Mouse (Mus musculus) C2C12 (cell line): ENCODE results near the gene Tmem190. TPM values are rescaled to one million over a fixed set of nuclear protein-coding genes. Genes with fewer than 3 reads are reported as not detected.

Experiments used
- H3K27me3 ChIP-seq: one replicate; pipeline ENCODE4 v1.6.1; 2011; ENCODE audit not compliant: control insufficient read depth, insufficient read depth, insufficient read length
- H3K36me3 ChIP-seq: one replicate; pipeline ENCODE4 v1.6.1; 2011; ENCODE audit not compliant: control insufficient read depth, insufficient read depth
- H3K4me3 ChIP-seq: one replicate; pipeline ENCODE4 v1.5.1; 2011; ENCODE audit warnings: mild to moderate bottlenecking, control low read depth; ENCODE audit not compliant: poor library complexity, insufficient read depth, severe bottlenecking
- H3K79me2 ChIP-seq: one replicate; pipeline ENCODE4 v1.6.1; 2011; ENCODE audit not compliant: control insufficient read depth, insufficient read depth
- H3K79me3 ChIP-seq: one replicate; pipeline ENCODE4 v1.6.1; 2011; ENCODE audit warnings: low read depth, control low read depth
- H3ac ChIP-seq: one replicate; pipeline ENCODE3; 2011; ENCODE audit warnings: low read depth; ENCODE audit not compliant: control insufficient read depth, insufficient read length
- CEBPB ChIP-seq: IDR thresholded peaks from one replicate; pipeline ENCODE4 v1.6.1; 2011; ENCODE audit warnings: low read depth, mild to moderate bottlenecking, control low read depth, moderate library complexity
- CTCF ChIP-seq: IDR thresholded peaks from one replicate; pipeline ENCODE4 v1.5.1; 2011; ENCODE audit not compliant: control insufficient read depth, insufficient read depth, insufficient read length
- FOSL1 ChIP-seq: IDR thresholded peaks from one replicate; pipeline ENCODE4 v1.8.0; 2011; ENCODE audit warnings: mild to moderate bottlenecking, low read length; ENCODE audit not compliant: poor library complexity, insufficient read depth, severe bottlenecking
- MAX ChIP-seq: IDR thresholded peaks from one replicate; pipeline ENCODE4 v1.6.1; 2011; ENCODE audit warnings: mild to moderate bottlenecking, control low read depth
- MYOD1 ChIP-seq: IDR thresholded peaks from one replicate; pipeline ENCODE4 v1.6.1; 2011; ENCODE audit warnings: low read depth; ENCODE audit not compliant: control insufficient read depth, insufficient read length
- MYOG ChIP-seq: IDR thresholded peaks from one replicate; pipeline ENCODE4 v1.6.1; 2011; ENCODE audit not compliant: control insufficient read depth, insufficient read length; ENCODE audit errors: extremely low read depth
- USF1 ChIP-seq: IDR thresholded peaks from one replicate; pipeline ENCODE4 v1.6.1; 2011; ENCODE audit warnings: low read depth, mild to moderate bottlenecking, control low read depth, moderate library complexity
- long read RNA-seq, 2 experiments: library from polyadenylated mRNA; unstranded; transcript quantifications; one replicate each; pipeline ENCODE4 v2.0.0; 2019 to 2020
- polyA plus RNA-seq: library from polyadenylated mRNA; unstranded; fragments of >200 nt; fragmentation: generic; extraction: Trizol; gene quantifications from one replicate; pipeline ENCODE4 v1.2.1, GENCODE M21; 2012; ENCODE audit warnings: missing spikeins

Gene Tmem190
- 0.84 TPM for polyA plus RNA-seq
- long read RNA-seq, experiment 1 = 0 reads
- long read RNA-seq, experiment 2 = 0 reads

DNA sequence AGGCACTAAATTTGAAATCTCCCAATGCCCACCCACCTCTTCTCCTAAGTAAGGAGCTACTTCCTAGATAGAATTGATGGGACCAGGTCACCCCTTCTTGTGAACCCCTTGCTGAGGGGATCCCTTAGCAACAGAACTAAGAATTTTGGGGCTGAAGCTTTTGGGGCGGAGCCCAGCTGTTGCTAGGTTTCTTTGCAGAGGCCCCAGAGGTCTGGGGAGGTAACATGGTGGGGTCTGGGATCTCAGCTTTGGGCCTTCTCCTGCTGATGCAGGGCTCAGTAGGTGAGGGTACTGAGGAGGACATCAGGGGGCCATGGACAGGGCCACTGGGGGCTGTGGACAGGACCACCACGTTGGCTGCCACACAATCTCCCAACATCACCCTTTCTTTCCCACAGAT, at the start of gene Tmem190, which contains the start of gene Il11:
Gene Tmem190 (plus strand): TSS at position 179 of the 400 bp plus-strand sequence.
Gene Il11 (minus strand): TSS at position 101 of the 400 bp plus-strand sequence.
- H3ac ChIP-seq = no peak within 1 kb of the TSS
- H3K79me3 ChIP-seq = peaks cover 8% of the 10 kb centered on the region
- H3K36me3 ChIP-seq = peaks cover 9% of the 10 kb centered on the region
- TF ChIP-seq FOSL1 (no peak), MAX (no peak), MYOD1 (no peak), CEBPB (no peak), USF1 (no peak), CTCF (no peak), MYOG (no peak)
- no peaks in the 10 kb centered on the region for H3K27me3 ChIP-seq
- peaks cover 16% of the 10 kb centered on the region for H3K79me2 ChIP-seq
- H3K4me3 ChIP-seq = no peak within 1 kb of the TSS

GRCm38 (mm10) chr7:4732968-4733392, 49.8 kb upstream of the Tmem190 start:
- Histone ChIP-seq H3ac (no peak overlapping the region), H3K79me2 (no peaks in the 10 kb centered on the region), H3K36me3 (no peaks in the 10 kb centered on the region), H3K79me3 (no peaks in the 10 kb centered on the region), H3K4me3 (no peak overlapping the region), H3K27me3 (no peaks in the 10 kb centered on the region)
- TF ChIP-seq CEBPB (no peak), MAX (no peak), MYOD1 (no peak), MYOG (no peak), FOSL1 (no peak), USF1 (no peak), CTCF (no peak)

DNA sequence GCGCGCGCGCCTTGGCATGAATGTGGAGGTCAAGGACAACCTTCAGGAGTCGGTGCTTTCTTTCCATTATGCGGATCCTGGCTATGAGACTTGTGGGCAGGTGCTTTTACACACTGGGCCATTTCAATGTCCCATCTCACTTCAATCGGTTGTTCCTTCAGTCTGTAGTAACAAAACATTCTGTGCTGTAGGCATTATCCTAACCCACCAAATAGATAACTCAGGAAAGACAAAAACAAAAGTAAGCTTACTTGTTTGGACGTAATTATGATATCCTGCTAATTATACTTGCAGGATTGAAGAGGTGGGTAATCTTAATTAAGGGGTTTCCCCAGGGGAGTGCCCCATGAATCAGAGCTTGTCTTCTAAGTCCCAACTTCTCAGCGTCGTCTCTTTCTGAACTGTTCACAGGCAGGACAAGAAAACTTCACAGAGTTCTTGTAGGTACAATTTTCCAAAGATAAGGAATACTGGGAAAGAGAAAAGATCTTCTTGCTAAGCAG, 43.6 kb upstream of the Tmem190 start:
- Histone ChIP-seq H3K79me2 (peaks cover 7% of the 10 kb centered on the region), H3K36me3 (no peaks in the 10 kb centered on the region), H3K4me3 (peak overlapping the region; percentile 18), H3K79me3 (peaks cover 2% of the 10 kb centered on the region), H3K27me3 (no peaks in the 10 kb centered on the region), H3ac (peak overlapping the region; percentile 36)
- no peak for TF ChIP-seq CEBPB
- no peak for TF ChIP-seq MYOD1
- no peak for TF ChIP-seq MAX
- no peak for TF ChIP-seq MYOG
- TF ChIP-seq FOSL1 = no peak
- no peak for TF ChIP-seq CTCF
- no peak for TF ChIP-seq USF1

- H3K4me3 ChIP-seq = peak within 1 kb of the TSS; percentile 57
- peak within 1 kb of the TSS; percentile 61 for H3ac ChIP-seq
- TF ChIP-seq MYOD1 (no peak), CEBPB (no peak), FOSL1 (no peak), MYOG (no peak), MAX (no peak), CTCF (no peak), USF1 (no peak)
- H3K36me3 ChIP-seq = no peaks in the 10 kb centered on the region
- H3K79me2 ChIP-seq = peaks cover 7% of the 10 kb centered on the region
- H3K79me3 ChIP-seq = peaks cover 2% of the 10 kb centered on the region
- H3K27me3 ChIP-seq = no peaks in the 10 kb centered on the region
Observed at GRCm38 (mm10) chr7:4739544-4740275, 43.0 kb upstream of the Tmem190 start, which contains the start of gene Kmt5c. Gene Kmt5c (plus strand): TSS chr7:4740115.

GRCm38 (mm10) chr7:4740309-4740727, 42.4 kb upstream of the Tmem190 start:
- Histone ChIP-seq H3K27me3 (no peaks in the 10 kb centered on the region), H3ac (peak overlapping the region; percentile 61), H3K4me3 (peak overlapping the region; percentile 57), H3K36me3 (no peaks in the 10 kb centered on the region), H3K79me2 (peaks cover 7% of the 10 kb centered on the region), H3K79me3 (peaks cover 2% of the 10 kb centered on the region)
- TF ChIP-seq MYOG = no peak
- TF ChIP-seq USF1 = no peak
- no peak for TF ChIP-seq CEBPB
- TF ChIP-seq CTCF = no peak
- TF ChIP-seq MAX = no peak
- TF ChIP-seq MYOD1 = no peak
- TF ChIP-seq FOSL1 = no peak
